Mouse (Mus musculus) heart, adult 2 months (tissue): ENCODE results near the gene Slc25a16.

Source experiments
- CTCF ChIP-seq: fragments of 200-600 bp; IDR thresholded peaks from 2 replicates; pipeline ENCODE4 v1.8.1; 2022; ENCODE audit warnings: antibody characterized with exemption, mild to moderate bottlenecking, moderate library complexity
- POLR2A ChIP-seq: fragments of 200-500 bp; IDR thresholded peaks from 2 replicates; pipeline ENCODE4 v1.6.1; 2011; ENCODE audit warnings: mild to moderate bottlenecking, low read depth, low read length, control low read depth; ENCODE audit not compliant: insufficient read depth

DNA sequence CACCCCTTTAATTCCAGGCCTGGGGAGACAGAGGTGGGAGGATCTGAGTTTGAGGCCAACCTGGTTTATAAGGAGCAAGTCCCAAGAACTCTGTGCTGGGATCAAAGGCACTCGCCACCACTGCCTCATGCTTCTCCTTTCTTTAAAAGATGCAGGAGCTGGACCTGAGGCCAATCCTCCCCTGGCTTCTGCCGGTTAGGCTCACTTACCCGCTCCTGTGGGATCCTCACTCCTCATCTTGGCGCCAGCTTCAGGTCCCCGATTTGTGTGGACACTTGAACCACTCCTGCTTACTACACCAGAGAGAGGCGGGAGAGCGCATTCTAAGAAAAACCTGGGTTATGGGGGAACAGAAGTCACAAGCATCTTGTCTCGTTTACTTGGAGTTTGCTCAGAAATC is 18.6 kb upstream of the Slc25a16 start:
- TF ChIP-seq CTCF, result no peak
- no peak for TF ChIP-seq POLR2A
